Mouse (Mus musculus) v-Abl transformed pro-B cells (cell line): ENCODE data around the gene Erlec1.

Experiments used
- in situ Hi-C, 2 experiments: fragments of 400-800 bp; cut with MboI; formaldehyde crosslinking; loops; one replicate each; pipeline ENCODE4 v1.15.1; 2025; ENCODE audit not compliant: unreplicated experiment in 2 of 2

Erlec1 gene

GRCm38 (mm10) chr11:30954279-30954725 is at the start of gene Erlec1:
Gene Erlec1 (minus strand): TSS chr11:30954335.
- in situ Hi-C loops = no loop called here

GRCm38 (mm10) chr11:31001169-31001908 is 47.2 kb upstream of the Erlec1 start:
- in situ Hi-C loops = no loop called here

DNA sequence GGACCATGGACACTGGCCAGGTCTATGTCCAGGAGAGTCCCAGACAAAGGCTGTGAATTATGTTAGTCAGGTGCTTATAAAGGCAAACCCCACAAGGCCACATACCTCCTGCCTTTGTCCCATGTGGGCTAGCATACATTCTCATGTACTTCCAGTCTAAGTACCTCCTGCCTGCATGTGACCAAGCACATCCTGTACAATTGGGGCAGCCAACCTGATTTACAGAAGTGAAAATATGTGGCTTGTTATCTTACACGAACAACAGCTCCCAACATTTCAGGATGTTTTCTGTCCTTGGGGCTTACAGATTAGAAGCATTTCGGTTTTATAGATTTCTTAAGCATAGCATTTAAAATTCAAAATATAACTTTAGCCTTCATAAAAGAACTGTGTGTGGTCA is 45.9 kb upstream of the Erlec1 start:
- in situ Hi-C loops = no loop called here

DNA sequence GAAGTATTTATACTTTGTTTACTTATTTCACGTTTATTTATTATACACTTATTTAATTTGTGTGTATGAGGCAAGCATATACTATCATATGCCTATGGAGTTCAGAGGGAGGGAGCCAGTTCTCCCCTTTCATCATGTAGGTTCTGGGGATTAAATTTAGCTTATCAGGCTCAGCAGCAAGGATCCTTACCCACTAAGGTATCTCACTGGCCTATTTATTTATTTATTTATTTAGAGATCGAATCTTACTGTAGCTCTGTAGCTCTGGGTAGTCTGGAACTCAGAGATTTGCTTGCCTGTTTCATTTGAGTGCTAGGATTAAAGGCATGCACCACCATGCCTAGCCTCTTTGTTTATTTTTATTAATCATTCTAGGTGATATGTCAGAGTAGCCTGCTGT is 44.6 kb upstream of the Erlec1 start:
- in situ Hi-C loops = loop anchor here (25.0 kb wide), 2 partner anchors 664 to 1461 kb away; partner anchors contain the start of genes Bod1 (in 1 of the 2), Clhc1 (in 1 of the 2), Mtif2 (in 1 of the 2) and Rps27a (in 1 of the 2)

DNA sequence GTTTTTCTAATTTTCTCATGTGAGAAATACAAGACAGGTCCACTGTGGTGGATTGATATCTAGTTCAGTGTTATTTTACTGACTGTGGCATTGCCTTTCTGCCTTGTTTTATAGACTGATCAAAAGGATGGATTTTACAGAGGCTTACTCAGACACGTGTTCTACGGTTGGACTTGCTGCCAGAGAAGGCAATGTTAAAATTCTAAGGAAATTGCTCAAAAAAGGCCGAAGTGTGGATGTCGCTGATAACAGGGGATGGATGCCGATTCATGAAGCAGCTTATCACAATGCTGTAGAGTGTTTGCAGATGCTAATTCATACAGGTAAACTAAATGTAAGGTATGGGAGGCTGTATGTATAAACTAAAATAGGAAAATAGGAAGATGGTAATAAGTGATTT is 44.1 kb upstream of the Erlec1 start:
- in situ Hi-C loops = loop anchor here (25.0 kb wide), 2 partner anchors 664 to 1461 kb away; partner anchors contain the start of genes Bod1 (in 1 of the 2), Clhc1 (in 1 of the 2), Mtif2 (in 1 of the 2) and Rps27a (in 1 of the 2)

DNA sequence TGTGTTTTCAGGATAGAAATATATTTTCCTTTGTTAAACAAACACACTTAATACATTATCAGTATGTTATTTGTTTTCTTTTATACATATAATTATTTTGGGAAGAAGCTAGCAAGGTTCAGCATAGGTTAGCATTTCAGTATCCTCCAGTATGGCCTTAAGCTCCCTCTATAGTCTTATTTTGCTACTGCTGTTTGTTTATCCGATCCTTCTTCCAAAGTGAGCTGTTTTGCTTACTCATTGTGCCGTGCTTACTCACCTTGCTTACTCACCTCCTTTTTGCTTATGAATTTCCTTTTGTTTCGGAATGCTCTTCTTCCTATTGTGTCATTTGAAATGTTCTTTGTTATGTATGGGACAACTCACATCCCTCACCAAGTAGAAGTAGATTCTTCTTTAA is 42.5 kb upstream of the Erlec1 start:
- in situ Hi-C loops = loop anchor here (25.0 kb wide), 2 partner anchors 666 to 1459 kb away; partner anchors contain the start of genes Bod1 (in 1 of the 2), Clhc1 (in 1 of the 2), Mtif2 (in 1 of the 2) and Rps27a (in 1 of the 2)

DNA sequence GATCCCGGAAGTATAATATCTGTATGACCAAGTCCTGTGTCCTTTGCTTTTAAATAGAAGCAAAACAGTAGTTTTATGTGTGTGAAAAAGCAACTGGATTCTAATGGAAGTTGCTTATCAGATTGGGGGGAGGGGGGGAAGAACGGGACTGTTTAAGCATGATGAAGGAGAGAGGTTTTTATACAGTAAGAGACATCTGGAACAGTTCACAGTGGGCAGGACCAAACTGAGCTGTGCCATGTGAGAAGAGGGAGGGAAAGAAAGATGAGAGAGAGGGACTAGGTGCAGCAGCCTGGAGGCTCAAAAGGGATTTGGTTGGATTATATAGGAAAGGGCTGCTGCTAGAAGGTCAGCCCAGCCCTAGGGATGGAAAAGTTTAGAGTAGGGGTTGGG is 32.5 kb upstream of the Erlec1 start:
- in situ Hi-C loops = loop anchor here (25.0 kb wide), 2 partner anchors 676 to 1449 kb away; partner anchors contain the start of genes Bod1 (in 1 of the 2), Clhc1 (in 1 of the 2), Mtif2 (in 1 of the 2) and Rps27a (in 1 of the 2)

DNA sequence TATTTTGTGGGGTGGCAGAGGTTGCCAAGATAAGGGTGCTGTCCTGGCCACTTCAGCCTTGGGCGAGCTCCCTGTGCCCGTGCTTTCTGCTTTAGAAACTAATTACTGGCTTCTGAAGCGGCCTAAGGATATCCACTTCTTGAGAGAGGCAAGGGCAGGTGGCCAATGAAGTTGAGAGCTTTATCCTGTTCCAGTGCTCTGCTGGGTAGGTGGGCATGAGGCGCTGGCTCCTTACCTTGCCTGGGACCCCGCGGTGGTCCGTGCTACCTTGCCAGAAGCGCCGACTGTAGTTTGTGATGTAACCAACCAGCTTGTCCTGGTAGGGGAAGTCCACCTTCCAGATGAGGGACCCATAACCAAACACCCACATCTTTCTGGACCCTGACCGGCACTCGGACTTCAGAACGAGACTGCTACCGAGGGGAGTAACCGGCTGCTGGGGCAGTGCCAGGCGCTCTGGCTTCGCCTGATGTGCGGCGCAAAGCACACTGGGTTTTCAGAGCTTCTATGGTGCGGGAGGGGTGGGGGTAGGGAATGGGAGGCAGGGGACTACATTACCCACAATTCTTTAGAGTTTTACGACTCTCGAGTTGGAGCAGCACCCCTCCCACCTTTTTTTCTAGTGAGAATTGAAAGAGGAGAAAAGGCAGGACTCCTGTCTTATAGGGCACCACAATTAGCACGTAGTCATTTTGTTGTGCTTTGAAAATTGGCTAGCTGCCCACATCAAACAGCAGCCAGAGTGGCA is 31.9 kb upstream of the Erlec1 start, which contains the start of gene Chac2:
Chac2 (minus strand) TSS at position 474 of the 748 bp plus-strand sequence.
- in situ Hi-C loops = loop anchor here (25.0 kb wide), 2 partner anchors 676 to 1449 kb away; partner anchors contain the start of genes Bod1 (in 1 of the 2), Clhc1 (in 1 of the 2), Mtif2 (in 1 of the 2) and Rps27a (in 1 of the 2)

DNA sequence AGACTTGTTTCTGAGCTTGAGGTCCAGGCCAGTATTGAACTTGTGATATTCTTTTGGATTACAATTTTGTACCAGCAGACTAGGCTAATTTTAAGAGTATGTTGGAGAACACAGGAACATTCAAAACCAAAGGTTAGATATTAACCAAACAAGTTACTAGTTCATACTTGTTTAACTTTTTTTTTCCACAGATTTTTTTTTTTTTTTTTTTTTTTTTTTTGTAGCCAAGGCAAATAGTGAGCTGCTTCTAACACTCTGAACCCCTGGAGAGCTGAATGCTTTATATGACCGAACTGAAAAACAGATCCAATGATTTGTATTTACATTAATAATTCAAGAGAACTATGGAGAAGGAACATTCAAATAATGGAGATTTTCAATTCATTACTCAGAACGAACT is 31.1 kb upstream of the Erlec1 start:
- in situ Hi-C loops = loop anchor here (25.0 kb wide), 2 partner anchors 677 to 1448 kb away; partner anchors contain the start of genes Bod1 (in 1 of the 2), Clhc1 (in 1 of the 2), Mtif2 (in 1 of the 2) and Rps27a (in 1 of the 2)

DNA sequence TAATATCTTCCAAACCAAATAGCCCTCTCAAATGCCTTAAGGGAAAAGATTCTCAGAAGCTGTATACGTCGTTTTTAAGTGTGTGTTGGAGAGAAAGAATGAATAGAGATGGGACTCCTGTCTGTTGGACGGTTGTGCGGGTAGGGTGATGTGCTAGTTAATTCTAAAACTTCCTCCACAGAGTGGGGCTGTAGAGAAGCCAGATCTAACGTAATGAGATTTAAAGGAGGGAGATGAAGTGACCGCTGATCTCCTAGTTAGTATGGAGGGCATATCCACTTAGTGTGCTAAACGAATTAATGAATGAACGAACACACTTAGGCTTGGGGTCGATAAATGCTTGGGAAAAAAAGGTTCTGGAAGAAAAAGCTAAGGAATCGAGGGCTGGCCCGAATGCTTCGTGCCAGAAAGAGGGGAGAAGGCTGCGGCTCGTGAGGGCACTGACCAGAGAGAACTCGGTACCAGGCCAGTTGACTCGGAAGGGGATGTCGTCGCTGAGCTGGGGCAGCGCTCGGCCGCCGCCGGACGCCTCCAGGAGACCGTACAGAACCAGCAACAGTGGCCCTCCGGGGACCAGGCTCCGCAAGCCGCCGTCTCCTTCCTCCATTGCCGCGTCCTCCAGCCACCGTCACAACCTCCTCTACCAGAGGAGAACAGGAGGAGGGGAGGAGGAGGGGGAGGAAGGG is 523 bp downstream of the Erlec1 start:
- in situ Hi-C loops = no loop called here

GRCm38 (mm10) chr11:30952829-30953228 is 1.3 kb downstream of the Erlec1 start:
- in situ Hi-C loops = no loop called here

DNA sequence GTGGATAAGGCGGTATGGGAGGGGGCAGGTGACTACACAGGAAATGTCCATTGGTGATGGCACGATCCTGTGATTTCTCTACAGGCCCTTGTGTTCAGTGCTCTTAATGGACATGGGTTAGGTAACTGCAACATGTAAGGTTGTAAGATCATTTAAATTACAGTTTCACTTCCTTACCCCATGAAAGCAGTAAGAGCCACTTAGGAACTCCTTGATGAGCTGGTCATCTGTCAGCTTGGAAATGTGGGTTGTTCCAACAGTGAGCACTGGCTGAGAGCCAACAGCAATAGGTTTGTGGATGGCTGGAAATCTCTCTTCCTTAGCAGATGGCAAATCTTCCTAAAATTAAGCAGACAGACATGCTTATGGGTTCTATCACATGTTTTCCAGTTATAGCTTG is 10.6 kb downstream of the Erlec1 start:
- in situ Hi-C loops = no loop called here

DNA sequence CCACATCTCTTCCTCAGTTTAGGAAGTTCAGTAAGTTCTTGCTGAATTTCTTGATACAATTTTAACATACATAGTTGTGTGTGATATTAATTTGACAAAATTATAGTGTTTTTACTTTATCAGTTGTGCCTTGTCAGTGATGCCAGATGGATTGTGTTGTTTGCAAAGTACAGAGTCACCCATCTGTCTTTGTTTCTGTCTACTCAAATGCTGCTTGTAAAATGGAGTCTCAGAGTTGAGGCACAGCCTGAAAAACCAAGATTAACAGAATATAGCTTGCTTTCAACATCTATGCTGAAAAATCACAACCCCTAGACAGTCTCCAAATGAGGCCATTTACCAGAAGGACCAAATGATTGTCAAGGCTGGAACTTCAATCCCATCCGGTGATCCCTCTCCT is 25.6 kb downstream of the Erlec1 start:
- in situ Hi-C loops = no loop called here

- in situ Hi-C loops = no loop called here
These were observed 26.1 kb downstream of the Erlec1 start for GRCm38 (mm10) chr11:30928079-30928478.

DNA sequence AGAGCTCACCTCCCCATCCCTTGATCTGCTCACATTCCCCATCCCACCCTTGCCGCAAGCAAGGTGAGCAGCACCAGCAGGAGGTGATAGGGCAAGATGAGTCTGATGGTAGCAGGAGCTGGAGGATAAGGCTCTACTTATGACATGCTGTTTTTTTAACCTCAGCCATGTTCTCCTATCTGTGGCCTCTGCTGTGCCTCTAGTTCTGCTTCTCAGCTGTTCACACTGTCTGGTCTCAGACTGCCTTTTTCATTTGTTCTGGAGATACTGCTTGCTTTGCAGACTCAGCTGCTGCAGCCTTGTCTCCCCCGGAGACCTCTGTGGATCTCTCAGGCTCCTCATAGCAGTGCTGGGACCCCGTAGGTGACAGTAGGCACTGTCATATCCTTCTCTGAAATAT is 30.9 kb downstream of the Erlec1 start:
- in situ Hi-C loops = no loop called here

- in situ Hi-C loops = no loop called here
These were observed 33.5 kb downstream of the Erlec1 start for GRCm38 (mm10) chr11:30920641-30921040.

DNA sequence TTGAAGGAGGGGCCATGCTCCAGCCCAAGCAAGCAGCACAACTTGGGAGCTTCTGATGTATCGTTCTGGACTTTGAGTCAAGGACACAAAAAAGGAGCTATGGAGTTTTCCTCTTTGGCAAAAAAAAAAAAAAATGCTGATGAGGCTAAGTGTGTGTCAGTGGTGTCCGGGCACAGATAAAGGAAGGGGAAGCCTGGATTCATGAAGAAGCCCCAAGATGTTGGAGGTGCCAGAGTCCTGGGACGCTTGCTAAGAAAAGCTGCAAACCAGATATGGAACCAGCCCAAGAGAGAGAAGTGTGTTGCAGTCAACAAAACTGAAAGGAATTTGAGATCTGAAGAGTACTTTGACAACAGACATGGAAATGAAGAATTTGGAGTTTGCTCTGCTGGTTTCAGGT is 41.8 kb downstream of the Erlec1 start:
- in situ Hi-C loops = no loop called here

DNA sequence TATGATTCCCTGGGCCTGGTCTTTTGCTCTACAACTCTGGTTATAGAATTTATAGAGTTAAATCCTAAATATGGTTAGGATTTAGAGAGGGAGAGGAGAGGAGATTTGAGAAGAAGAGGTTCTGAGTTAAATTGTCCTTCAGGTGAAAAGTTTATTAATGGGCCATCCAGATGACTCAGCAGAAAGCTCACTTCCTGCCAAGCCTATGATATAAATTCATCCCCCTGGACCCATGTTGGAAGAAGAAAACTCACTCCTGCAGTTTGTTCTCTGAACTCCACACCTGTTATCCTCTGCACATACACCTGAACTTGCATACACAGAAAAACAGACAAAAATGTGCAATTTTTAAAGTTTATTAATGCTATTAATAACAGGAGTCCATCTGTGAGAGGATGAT is 54.8 kb downstream of the Erlec1 start:
- in situ Hi-C loops = no loop called here

DNA sequence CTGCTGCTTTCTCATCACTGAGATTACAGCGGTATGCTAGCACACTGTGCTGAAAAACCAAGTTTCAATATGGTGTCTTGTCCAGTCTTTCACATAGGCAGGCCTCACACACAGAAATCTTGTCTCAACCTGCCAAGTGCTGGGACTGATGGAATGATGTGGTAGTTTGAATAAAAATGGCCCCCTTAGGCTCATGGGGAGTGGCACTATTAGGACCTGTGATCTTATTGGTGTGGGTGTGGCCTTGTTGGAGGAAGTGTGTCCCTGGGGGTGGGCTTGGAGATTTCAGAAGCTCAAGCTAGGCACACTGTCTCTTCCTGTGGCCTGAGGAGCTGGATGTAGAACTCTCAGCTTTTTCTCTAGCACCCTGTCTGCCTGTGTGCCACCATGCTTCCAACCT is 57.9 kb downstream of the Erlec1 start:
- in situ Hi-C loops = no loop called here

DNA sequence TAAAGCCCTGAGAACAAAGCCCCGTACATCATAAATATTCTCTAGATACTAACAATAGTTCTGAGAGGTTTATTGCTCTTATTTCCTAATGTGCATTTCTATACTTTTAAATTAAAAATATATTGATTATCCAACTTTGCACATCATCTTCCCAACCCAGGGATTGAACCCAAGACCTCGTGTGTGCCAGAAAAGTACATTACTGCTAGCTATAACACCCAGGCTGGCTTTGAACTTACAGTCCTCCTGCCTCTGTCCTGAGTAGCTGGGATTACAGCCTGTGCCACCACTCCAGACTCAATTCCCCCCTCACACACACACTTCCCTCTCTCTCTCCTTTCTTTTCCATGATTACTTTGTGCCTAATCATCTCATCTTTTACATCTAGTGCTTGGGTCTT is 66.0 kb downstream of the Erlec1 start:
- in situ Hi-C loops = no loop called here
